Mouse (Mus musculus) frontal cortex, postnatal 36 days (tissue): ENCODE results near the gene Orm2.

Source experiments
- DNase-seq, 2 experiments: peaks; one replicate each; pipeline ENCODE4 v3.0.0; 2022; ENCODE audit warnings: low spot score in 2 of 2

Orm2 gene

DNA sequence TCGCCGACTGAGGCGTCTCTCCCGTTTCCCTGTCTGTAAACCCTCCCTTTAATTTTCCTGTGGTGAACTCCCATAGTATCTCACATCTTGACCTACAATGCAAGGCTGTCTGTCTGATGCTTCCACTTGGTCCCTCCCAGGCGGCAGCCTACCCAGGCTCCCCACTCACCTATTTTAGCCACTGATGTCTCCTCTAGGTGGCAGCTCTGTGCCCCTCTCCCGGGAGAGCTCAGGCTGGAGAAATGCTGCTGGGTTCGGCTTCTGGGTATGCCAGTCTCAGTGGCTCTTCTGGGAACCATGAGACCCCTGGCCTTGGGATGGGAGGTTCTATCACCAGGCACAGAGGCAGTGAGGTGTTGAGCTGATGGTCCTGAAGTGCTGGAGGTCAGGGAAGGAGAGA is 15.2 kb downstream of the Orm2 start:
- no peak for DNase-seq

- DNase-seq = no peak
These were observed 20.6 kb downstream of the Orm2 start for GRCm38 (mm10) chr4:63382676-63383369.

- DNase-seq = no peak
These were observed 21.2 kb downstream of the Orm2 start for GRCm38 (mm10) chr4:63383474-63383873.

- DNase-seq = no peak
These were observed 22.0 kb downstream of the Orm2 start for GRCm38 (mm10) chr4:63384262-63384661.

DNA sequence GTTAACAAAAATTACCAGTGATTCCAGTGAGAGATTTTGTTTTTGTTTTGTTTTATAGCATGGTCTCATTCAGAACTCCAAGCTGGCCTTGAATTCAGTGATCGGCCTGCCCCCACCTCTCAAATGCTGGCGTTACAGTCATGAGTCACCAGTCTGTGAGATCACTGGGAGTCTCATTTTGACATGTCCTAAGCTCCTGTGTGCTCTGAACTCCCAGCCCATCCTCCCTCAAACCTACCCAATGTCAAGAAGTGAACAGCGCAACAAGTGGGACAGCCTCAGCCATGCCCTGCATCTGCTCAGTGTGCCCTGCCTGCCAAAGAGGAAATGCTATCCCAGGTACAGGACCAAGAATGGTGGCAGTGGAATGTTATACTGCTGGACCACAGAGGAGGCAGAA is 23.0 kb downstream of the Orm2 start:
- DNase-seq = no peak

DNA sequence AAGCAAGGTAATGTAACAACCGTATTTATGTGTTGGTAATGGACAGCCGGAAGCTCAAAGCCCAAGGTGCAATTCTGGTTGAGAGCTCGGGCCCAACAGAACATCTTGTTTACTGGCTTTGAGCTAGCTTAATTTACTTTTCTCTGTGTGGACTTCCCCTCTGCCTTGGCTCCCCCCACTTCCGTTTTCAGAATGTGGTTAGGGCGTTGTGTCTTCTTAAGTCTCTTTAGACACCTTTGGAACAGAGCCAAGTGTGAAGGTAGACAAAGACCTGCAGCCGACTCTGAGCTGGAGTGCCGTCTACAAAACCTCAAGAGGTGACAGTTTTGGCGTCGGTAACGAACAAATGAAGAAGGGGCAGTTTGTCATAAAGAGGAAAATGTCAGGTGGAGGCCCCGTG is 23.5 kb downstream of the Orm2 start:
- DNase-seq = no peak

DNA sequence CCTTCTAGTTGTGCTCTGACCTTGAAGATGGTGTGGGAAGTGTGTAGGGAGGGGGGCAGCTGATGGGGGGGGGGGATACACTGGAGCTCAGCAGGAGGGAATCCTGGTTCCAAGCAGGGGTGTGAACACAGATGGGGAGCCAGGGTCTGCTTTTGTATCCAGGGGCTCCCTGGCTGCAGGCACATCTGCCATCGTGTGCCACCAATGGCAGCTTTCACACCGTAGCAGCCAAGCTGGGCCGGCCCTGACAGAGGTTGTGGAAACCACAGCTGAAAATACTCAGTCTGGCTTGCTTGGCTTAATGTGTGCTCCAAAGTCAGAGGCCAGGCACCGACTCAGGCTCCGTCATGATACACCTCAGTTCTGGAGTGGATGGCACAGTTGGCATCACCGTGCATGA is 25.8 kb downstream of the Orm2 start:
- no peak for DNase-seq

DNA sequence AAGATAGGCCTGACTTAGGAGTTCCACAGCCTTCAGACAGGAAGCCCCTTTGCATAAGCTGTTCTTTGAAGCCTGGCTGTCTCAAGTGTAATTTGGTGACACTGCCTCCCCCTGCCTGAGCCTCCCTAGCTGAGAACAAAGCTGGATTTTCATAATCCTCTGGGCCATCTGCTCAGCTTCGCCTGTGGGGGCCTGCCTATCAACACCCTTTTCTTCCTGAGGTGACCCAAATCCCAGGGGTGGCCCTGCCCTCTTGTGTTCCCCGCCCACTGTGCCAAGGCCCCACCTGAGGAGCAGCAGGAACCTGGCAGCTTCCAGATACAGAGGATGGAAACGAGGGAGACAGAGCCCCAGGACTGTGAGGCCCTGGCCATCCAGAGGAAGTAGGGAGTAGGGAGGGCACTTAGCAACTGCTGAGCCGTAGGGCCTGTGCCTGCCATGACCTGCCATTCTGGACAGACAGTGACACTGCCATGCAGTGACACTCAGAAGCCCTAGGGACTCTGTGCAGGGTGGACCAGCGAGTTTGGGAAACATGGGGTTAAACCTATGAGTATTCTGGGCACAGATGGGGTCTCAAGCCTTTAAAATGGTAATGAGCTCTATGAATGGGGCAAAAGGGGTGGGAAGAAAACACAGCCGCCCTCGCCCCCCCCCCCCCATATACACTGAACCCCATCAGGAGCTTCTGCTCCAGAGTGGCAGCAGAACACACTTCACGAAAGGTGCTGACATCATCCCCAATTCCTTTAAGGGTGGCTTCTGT is 27.1 kb downstream of the Orm2 start:
- no peak for DNase-seq

DNA sequence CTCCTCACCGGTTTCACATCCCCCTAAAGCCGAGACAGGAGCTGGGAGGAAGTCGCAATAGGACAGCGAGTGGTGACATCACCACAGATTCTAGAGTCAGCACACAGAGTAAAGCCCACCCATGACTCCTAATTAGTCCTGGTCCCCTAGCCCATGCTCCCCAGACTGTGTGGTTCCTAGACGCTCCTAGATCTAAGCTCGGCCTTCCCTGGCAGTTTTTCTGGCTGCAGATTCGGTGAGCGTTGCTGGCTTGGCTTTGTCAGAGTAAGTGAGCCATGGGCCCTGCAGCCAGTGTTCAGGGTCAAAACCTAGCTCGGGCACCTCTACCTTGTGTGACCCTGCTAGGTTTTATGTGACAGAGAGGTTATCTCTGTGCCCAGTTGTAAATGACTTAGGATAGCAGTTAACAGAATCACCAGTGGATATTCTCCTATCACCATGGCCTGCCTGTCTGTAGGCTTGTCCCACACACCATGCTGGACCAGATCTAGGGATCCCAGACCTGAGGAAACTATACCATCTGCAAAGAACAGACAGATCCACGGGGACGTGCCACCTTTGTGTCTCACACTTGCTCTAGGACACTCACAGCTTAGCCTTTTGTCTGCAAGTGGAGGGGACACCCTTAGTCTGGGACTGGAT is 27.8 kb downstream of the Orm2 start:
- no peak for DNase-seq

DNA sequence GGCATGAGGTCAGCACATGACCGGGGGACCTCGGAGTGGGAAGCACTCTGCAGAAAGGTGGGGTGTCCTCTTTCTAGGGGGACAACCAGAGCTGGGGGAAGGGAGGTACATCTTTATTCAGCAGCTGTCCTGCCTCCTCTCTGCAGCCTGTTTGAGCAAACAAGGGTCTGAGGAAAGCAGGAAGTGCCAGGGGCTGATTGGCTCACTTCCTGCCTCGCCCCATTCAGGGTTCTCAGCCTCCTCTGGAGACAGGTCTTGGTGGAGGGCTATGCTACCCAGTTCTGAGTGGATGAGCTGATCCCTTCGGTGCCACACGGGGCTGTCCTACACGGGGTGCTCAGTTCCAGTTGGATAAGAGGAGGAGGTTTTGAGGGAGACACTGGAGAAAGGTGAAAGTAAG is 29.1 kb downstream of the Orm2 start:
- no peak for DNase-seq

DNA sequence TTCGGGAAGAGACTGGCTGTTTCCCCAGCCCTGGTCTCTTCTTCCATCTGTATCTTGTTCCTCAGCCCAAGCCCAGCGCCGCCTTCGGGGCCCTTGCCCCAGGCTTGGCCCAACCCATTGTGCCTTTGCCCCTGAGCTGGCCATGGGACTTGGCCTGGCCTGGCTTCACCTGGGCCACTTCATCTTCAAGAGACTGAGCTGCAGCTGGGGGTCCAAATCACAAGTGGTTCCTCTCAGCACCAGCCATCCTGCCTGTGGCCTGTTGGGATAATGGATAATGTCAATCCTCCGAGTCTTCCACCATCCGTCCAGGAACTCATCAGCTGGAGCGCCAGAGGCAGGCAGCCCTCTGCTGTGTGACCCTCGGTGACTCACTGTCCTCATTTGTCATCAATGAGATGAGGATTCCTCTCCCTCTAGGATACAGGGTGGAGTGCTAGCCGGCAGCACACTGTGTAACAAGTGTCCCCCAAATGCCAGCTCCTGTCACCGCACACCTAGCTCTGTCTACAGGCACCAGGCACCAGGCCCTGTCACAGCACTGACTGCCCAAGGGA is 35.8 kb downstream of the Orm2 start:
- no peak for DNase-seq

DNA sequence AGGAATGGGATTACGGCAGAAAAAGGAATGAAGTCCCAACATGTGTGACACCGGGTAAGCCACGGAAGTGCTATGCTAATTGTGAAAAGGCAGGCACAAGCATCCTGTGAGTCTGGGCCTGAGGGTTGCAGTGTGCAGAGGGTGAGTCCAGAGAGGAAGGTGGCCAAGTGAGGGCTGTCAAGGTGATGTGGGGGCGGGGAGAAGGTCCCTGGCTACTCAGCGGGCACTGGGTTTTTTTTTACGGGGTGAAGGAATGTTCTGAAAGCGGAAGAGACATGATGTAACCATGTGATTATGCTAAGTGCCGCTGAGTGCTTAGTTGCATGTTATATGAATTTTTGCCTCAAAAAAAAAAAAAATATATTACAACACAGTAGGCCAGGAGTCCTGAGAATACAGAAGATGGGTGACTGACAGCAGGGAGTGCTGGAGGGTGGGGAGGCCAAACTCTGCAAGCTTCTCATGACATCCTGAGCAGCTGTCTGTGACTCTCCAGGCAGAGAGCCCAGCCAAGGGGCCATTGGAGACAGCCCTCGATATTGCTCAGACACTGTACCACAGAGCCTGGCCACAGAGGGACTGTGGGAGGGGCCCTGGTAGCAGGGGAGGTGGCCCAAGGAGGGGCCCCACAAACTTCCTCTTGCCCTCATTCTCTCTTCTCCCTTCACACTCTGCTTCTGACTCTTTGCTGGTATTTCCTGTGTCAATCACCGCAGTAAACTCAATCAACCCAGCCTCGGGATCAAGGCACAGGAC is 36.8 kb downstream of the Orm2 start:
- DNase-seq = no peak

DNA sequence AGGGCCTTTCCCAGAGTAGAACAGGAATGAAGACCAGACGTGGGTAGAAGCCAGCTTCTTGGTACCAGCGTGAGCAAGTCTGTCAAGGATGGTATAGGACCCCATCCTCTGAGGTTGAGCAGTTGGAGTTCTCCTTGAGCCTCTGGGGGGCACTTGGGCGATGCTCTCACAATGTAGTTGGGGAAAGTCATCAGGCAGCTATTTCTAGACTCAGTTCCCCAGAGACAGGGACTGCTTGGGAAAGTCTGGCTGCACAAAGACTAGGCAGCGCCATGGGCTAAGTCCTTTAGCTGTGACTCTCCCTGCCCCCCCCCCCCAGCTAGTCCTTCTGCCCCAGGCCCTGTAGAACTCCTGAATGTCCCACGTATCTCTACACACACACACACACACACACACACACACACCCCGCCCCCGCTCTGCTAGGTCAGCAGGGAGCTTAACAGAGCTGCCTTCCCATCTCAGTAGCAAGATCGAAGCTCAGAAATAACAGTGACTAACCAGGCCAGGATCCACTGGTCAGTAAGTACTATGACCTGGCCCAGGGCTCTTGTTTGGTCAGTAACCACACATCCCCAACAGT is 37.5 kb downstream of the Orm2 start:
- no peak for DNase-seq

DNA sequence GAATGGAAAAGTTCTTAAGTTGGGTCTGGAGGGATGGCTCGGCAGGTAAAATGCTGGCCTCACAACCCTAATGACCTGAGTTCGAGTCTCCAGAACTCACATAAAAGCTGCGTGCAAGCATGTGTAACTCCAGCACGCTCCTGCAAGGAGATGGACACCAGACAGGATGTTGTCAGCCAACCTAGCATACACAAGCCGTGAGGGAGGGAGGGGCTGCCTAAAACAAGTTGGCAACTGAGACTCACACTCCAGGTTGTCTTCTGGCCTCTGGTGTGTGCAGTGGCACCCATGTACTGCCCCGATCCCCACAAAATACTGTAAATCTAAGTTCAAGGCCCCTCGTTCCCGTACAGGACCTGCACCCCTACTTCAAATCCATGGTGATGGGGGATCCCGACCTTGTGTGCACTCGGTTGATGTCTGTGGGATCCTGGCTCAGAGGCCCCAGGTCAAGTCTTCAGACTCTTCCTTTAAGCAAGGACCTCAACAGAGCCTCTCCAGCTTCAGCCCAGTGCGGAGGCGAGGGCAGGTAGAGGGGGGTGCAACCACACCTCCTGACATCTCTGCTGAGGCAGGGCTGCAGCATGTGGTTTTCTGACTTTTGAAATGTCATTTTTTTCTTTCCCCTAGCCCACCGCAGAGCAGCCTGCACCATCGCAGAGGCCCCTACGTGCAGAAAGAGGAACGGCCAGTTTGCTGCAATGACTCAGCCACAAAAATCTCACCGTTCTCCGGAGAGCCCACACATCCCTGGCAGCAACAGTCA is 38.5 kb downstream of the Orm2 start:
- no peak for DNase-seq

GRCm38 (mm10) chr4:63401620-63402019 is 39.4 kb downstream of the Orm2 start:
- no peak for DNase-seq

DNA sequence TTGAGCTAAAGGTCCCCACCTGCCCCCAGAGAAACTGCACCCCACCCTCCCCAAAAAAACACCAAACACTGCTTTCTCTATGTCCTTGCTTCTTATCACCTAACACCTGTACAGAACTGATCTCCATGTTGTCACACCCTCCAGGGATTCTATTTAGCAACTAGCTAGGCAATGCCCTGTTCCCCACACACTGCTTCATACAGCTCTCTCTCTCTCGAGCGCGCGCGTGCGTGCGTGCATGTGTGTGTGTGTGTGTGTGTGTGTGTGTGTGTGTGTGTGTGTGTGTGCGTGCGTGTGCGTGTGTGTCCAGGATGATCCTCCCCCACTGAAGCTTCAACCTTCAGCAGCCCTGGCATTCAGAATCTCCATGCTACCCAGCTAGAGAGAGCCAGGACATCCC is 39.8 kb downstream of the Orm2 start:
- DNase-seq = no peak

DNA sequence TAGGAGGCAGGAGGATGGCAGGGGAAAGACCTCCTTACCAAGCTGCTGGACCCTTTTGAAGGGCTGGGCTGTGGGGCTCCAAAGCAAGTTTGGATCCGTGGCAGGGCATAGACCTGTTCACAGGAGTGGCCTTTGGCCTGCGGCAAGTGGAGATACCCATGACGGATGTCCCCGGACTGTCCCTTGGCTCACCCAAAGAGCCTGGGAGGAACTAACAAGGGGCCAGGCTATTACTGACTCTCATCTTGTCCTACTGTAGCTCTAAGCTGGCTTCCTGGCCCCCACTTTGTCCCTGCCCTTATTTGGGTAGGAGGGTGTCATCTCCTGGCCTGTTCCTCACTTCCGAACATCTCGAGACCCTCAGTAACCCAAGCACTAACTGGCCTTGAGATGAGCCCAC is 40.3 kb downstream of the Orm2 start:
- DNase-seq = no peak

GRCm38 (mm10) chr4:63403040-63403959 is 41.1 kb downstream of the Orm2 start, which contains the start of gene Akna:
Akna (minus strand) TSS chr4:63403354.
- peak; percentile 63 for DNase-seq

DNA sequence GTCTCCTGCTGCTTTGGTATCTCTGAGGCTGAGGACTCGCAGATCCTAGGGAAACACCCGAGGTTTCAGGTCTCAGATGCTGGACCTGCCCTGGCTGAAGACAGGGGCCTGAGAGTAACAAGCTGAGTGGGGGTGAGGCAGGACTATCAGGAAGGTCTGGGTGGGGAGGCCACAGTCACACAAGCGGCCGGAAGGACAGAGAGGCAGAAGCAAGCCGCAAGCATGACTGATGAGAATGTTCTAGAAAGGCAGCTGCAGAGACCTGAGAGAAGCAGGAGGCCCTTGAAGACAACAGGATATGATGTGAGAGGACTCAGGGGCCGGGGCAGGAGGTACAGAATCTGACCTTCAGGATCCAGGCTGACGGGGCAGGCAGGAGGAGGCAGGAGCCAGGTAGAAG is 42.0 kb downstream of the Orm2 start:
- no peak for DNase-seq

DNA sequence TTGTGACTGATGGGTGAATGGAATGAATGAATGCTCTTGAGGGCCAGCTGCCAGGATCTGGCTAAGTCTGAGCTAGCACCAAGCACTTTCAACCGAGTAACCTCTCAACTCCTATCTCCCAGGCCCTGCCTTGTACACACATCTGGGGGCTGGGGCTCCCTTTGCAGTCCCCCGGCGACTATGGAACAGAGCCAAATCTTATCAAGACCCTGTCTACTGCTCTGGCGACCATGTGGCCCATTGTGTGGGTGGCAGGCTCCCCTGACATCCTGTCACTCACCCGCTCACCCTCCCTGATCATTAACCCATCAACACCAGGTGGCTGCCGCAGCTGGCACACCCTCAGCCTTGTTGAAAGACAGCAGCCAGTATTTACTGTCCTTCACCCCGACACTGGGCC is 42.8 kb downstream of the Orm2 start:
- no peak for DNase-seq
